Comparison of ENCODE assay signal across 9 mouse cellular contexts in the genomic region with DNA sequence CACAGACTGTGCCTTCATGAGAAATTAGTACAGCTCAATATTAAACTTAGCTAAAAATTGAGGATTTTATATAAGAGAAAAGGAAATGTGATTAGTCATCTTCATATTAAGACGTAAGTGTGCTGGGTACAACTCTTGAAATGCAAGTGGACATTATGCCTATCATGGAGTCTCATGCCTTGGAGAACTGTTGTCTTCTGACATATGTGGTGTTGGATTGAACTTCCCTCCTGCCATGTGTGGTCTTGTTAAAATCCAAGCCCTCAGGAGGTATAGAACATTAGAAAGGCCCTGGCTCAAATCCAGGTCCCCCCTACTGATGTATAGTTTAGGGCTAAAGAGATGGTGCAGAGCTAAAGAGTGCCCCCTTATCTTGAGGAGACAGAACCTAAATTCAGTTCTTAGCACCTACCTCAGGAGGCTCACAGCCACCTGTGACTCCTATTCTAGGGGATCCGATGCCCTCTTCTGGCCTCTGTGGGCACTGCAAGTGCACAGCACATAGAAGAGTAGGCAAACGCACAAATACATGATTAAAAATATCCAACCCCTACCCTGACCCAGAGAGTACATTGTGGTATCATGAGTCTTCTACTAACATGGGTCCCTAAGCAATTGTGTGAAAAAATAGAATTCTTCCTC. TPM values are rescaled to one million over a fixed set of nuclear protein-coding genes. Genes with fewer than 3 reads are reported as not detected.
DNase-seq lines count a peak whose midpoint lies in the region; ATAC-seq and TF ChIP-seq lines count a peak whose summit lies in the region.
"Had no signal": no experiment of that assay in that cellular context is flagged by ENCODE, and none has a peak within 500 bp of the region (broad histone marks: within the 10 kb centered on the region; RNA-seq: fewer than 3 reads in every experiment).

No protein-coding gene starts in this region.

- H3K36me3 ChIP-seq in midbrain, postnatal 0 days (ENCODE audit: insufficient read depth, low read length): no peaks in the 10 kb centered on the region
- H3K36me3 ChIP-seq in midbrain, embryonic 11.5 days (ENCODE audit: control insufficient read depth, insufficient read depth, low read length): no peaks in the 10 kb centered on the region
- no peaks in the 10 kb centered on the region for H3K36me3 ChIP-seq in embryonic facial prominence, embryonic 11.5 days (replicated peaks; ENCODE audit: control insufficient read depth, insufficient read depth, low read depth, low read length)
- no peaks in the 10 kb centered on the region for H3K36me3 ChIP-seq in lung, postnatal 0 days (ENCODE audit: insufficient read depth, low read length)
- H3K36me3 ChIP-seq: hindbrain, embryonic 15.5 days had no signal

- H3K9ac ChIP-seq in midbrain, postnatal 0 days (replicated peaks; ENCODE audit: low read length, poor library complexity, severe bottlenecking): no peak overlapping the region
- H3K9ac ChIP-seq in midbrain, embryonic 11.5 days (ENCODE audit: low read length): no peak overlapping the region
- no peak overlapping the region for H3K9ac ChIP-seq in embryonic facial prominence, embryonic 11.5 days (replicated peaks; ENCODE audit: low read length)
- H3K9ac ChIP-seq in lung, postnatal 0 days (replicated peaks; ENCODE audit: low read depth): no peak overlapping the region
- H3K9ac ChIP-seq: hindbrain, embryonic 15.5 days had no signal

- no peak overlapping the region for H3K27ac ChIP-seq in midbrain, postnatal 0 days (ENCODE audit: low read depth, low read length)
- H3K27ac ChIP-seq in midbrain, embryonic 11.5 days (ENCODE audit: low read depth, low read length): no peak overlapping the region
- H3K27ac ChIP-seq in embryonic facial prominence, embryonic 11.5 days (replicated peaks; ENCODE audit: low read depth, low read length): no peak overlapping the region
- peak overlapping the region; percentile 66 for H3K27ac ChIP-seq in lung, postnatal 0 days (ENCODE audit: low read length)
- H3K27ac ChIP-seq: hindbrain, embryonic 15.5 days had no signal

- ATAC-seq in midbrain, postnatal 0 days (ENCODE audit: low FRiP score): no peak
- no peak for ATAC-seq in midbrain, embryonic 11.5 days (ENCODE audit: low FRiP score)
- no peak for ATAC-seq in embryonic facial prominence, embryonic 11.5 days (replicated peaks; ENCODE audit: insufficient number of reproducible peaks, low FRiP score, low TSS enrichment, low read depth)
- ATAC-seq in lung, postnatal 0 days: no peak

- WGBS in midbrain, postnatal 0 days: 59% methylated on average over 3 of the region's 3 CpGs
- WGBS in midbrain, embryonic 11.5 days: 55% methylated on average over 3 of the region's 3 CpGs
- 54% methylated on average over 3 of the region's 3 CpGs for WGBS in embryonic facial prominence, embryonic 11.5 days
- WGBS in lung, postnatal 0 days: 58% methylated on average over 3 of the region's 3 CpGs

- no peaks in the 10 kb centered on the region for H3K27me3 ChIP-seq in midbrain, postnatal 0 days (ENCODE audit: insufficient read depth, low read length)
- no peaks in the 10 kb centered on the region for H3K27me3 ChIP-seq in midbrain, embryonic 11.5 days (ENCODE audit: control insufficient read depth, insufficient read depth, low read length)
- H3K27me3 ChIP-seq in embryonic facial prominence, embryonic 11.5 days (ENCODE audit: control insufficient read depth, insufficient read depth, low read length): no peaks in the 10 kb centered on the region
- no peaks in the 10 kb centered on the region for H3K27me3 ChIP-seq in lung, postnatal 0 days (replicated peaks; ENCODE audit: insufficient read depth, low read length)
- H3K27me3 ChIP-seq: hindbrain, embryonic 15.5 days had no signal

- no peaks in the 10 kb centered on the region for H3K4me1 ChIP-seq in midbrain, postnatal 0 days (ENCODE audit: insufficient read depth, low read length)
- no peaks in the 10 kb centered on the region for H3K4me1 ChIP-seq in midbrain, embryonic 11.5 days (ENCODE audit: control insufficient read depth, insufficient read depth, low read length)
- H3K4me1 ChIP-seq in embryonic facial prominence, embryonic 11.5 days (ENCODE audit: control insufficient read depth, insufficient read depth, low read length): no peaks in the 10 kb centered on the region
- H3K4me1 ChIP-seq in lung, postnatal 0 days (ENCODE audit: insufficient read depth, low read depth, low read length): peaks cover 9% of the 10 kb centered on the region; the same call in 1 of the 2 replicates
- H3K4me1 ChIP-seq: hindbrain, embryonic 15.5 days had no signal

- TF ChIP-seq EP300 in lung, postnatal 0 days (IDR thresholded peaks at IDR 0.05): no peak

- DNase-seq in cerebellum, postnatal 14 days: peak; percentile 27 to 58
- DNase-seq in cerebellum, adult 18-20 months: no peak
- DNase-seq in midbrain, postnatal 0 days (ENCODE audit: low spot score): no peak
- no peak for DNase-seq in midbrain, embryonic 11.5 days (ENCODE audit: low spot score, missing footprints)
- DNase-seq in embryonic facial prominence, embryonic 11.5 days (ENCODE audit: low spot score): peak; percentile 17
- DNase-seq in lung, postnatal 0 days (ENCODE audit: low spot score): no peak
- DNase-seq in thymus, postnatal 14 days: peak; percentile 82
- DNase-seq in layer of hippocampus, adult 8-10 months (ENCODE audit: low spot score in 2 of 2): no peak

- peak; percentile 59 for TF ChIP-seq CTCF in midbrain, postnatal 0 days (IDR thresholded peaks at IDR 0.05)
- peak; percentile 79 for TF ChIP-seq CTCF in lung, postnatal 0 days (IDR thresholded peaks at IDR 0.05)

- H3K9me3 ChIP-seq in midbrain, postnatal 0 days (ENCODE audit: low read length): no peaks in the 10 kb centered on the region
- no peaks in the 10 kb centered on the region for H3K9me3 ChIP-seq in midbrain, embryonic 11.5 days (ENCODE audit: control insufficient read depth, low read length)
- no peaks in the 10 kb centered on the region for H3K9me3 ChIP-seq in embryonic facial prominence, embryonic 11.5 days (replicated peaks; ENCODE audit: control insufficient read depth, low read length)
- no peaks in the 10 kb centered on the region for H3K9me3 ChIP-seq in lung, postnatal 0 days (ENCODE audit: low read length)
- H3K9me3 ChIP-seq: hindbrain, embryonic 15.5 days had no signal

- H3K4me2 ChIP-seq in midbrain, postnatal 0 days (ENCODE audit: low read depth, low read length, poor library complexity, severe bottlenecking): no peak overlapping the region
- no peak overlapping the region for H3K4me2 ChIP-seq in midbrain, embryonic 11.5 days
- H3K4me2 ChIP-seq in embryonic facial prominence, embryonic 11.5 days (ENCODE audit: low read depth, low read length): no peak overlapping the region
- no peak overlapping the region for H3K4me2 ChIP-seq in lung, postnatal 0 days (replicated peaks; ENCODE audit: low read depth, low read length)
- H3K4me2 ChIP-seq: hindbrain, embryonic 15.5 days had no signal

- no peak overlapping the region for H3K4me3 ChIP-seq in midbrain, postnatal 0 days (ENCODE audit: low read depth, low read length)
- no peak overlapping the region for H3K4me3 ChIP-seq in midbrain, embryonic 11.5 days (ENCODE audit: low read depth, low read length)
- H3K4me3 ChIP-seq in embryonic facial prominence, embryonic 11.5 days (ENCODE audit: low read depth, low read length): no peak overlapping the region
- no peak overlapping the region for H3K4me3 ChIP-seq in lung, postnatal 0 days (ENCODE audit: low read depth, low read length)
- H3K4me3 ChIP-seq: hindbrain, embryonic 15.5 days had no signal

RNA-seq across cellular contexts. Expression of gene 4930523C07Rik, which starts 17.7 kb away (rescaled TPM):
- total RNA-seq in midbrain, postnatal 0 days (2014; rRNA removed): 1.6 and 1.9 TPM in 2 replicates
- polyA plus RNA-seq in midbrain, postnatal 0 days (2015; fragmentation: Nextera tagmentation; extraction: Ambion mirVana): 2.0 and 2.5 TPM in 2 replicates
- 1.9 and 2.8 TPM in 2 replicates for polyA plus RNA-seq in midbrain, embryonic 11.5 days (2014; fragmentation: Nextera tagmentation; extraction: Ambion mirVana)
- polyA plus RNA-seq in embryonic facial prominence, embryonic 11.5 days (2014; fragmentation: Nextera tagmentation; extraction: Ambion mirVana): 2.9 and 3.5 TPM in 2 replicates
- 111 and 115 TPM in 2 replicates for polyA plus RNA-seq in lung, postnatal 0 days (2015; fragmentation: Nextera tagmentation; extraction: Ambion mirVana)
- total RNA-seq in layer of hippocampus, adult 8-10 months (2022): 1 to 10 TPM; 1.3 to 3.3 (median 2.2) TPM

Comparison
In these comparisons a context has a peak if more than half of its experiments do, and no peak if none do; other contexts are left out.
1. DNase-seq: peak in cerebellum, postnatal 14 days (2 of 2), embryonic facial prominence, embryonic 11.5 days (single experiment) and thymus, postnatal 14 days (single experiment); none in cerebellum, adult 18-20 months (0 of 2), midbrain, postnatal 0 days (single experiment), midbrain, embryonic 11.5 days (single experiment), lung, postnatal 0 days (single experiment) and layer of hippocampus, adult 8-10 months (0 of 2).
2. RNA of gene 4930523C07Rik, which starts 17.7 kb away (polyA plus RNA-seq): 111 to 115 TPM in lung, postnatal 0 days; 2.9 to 3.5 TPM in embryonic facial prominence, embryonic 11.5 days, 1.9 to 2.8 TPM in midbrain, embryonic 11.5 days and 2.0 to 2.5 TPM in midbrain, postnatal 0 days; every median in the first group is over 10 times any median in the second.